Comparison of ENCODE assay signal across 8 mouse cellular contexts in genomic region chr6:127991509-127992176, GRCm38 (mm10).
DNase-seq lines count a peak whose midpoint lies in the region; ATAC-seq and TF ChIP-seq lines count a peak whose summit lies in the region.

No protein-coding gene starts in this region.

- no peak for TF ChIP-seq POLR2A in spleen, adult 2 months (IDR thresholded peaks at IDR 0.05; ENCODE audit: low read depth, low read length)

- 44% methylated on average over 11 of the region's 11 CpGs for WGBS in spleen, adult 2 months
- 41% methylated on average over 11 of the region's 11 CpGs for WGBS in lung, postnatal 0 days
- 92% methylated on average over 11 of the region's 11 CpGs for WGBS in hindbrain, embryonic 12.5 days

- DNase-seq in spleen, adult 2 months (ENCODE audit: low read depth in 1 of 2, low spot score in 2 of 2): peak in 1 of 2 experiments; percentile 23
- DNase-seq in spleen, postnatal 14 days (ENCODE audit: low spot score in 2 of 2): no peak
- peak; percentile 66 to 71 for DNase-seq in heart, adult 9 months (ENCODE audit: low spot score in 2 of 2)
- DNase-seq in lung, postnatal 0 days (ENCODE audit: low spot score): peak; percentile 94
- DNase-seq in B cell, adult 2 months: no peak
- no peak for DNase-seq in left cerebral cortex, adult 9 months (ENCODE audit: low spot score in 2 of 2)
- DNase-seq in left cerebral cortex, postnatal 36 days (ENCODE audit: low spot score in 2 of 2): no peak

- no peak overlapping the region for H3K9ac ChIP-seq in lung, postnatal 0 days (replicated peaks; ENCODE audit: low read depth)
- no peak overlapping the region for H3K9ac ChIP-seq in hindbrain, embryonic 12.5 days

- no peak overlapping the region for H3K4me3 ChIP-seq in spleen, adult 2 months (ENCODE audit: extremely low read depth, insufficient read depth, insufficient read length)
- no peak overlapping the region for H3K4me3 ChIP-seq in lung, postnatal 0 days (ENCODE audit: low read depth, low read length)
- H3K4me3 ChIP-seq in hindbrain, embryonic 12.5 days: no peak overlapping the region

- H3K4me1 ChIP-seq in spleen, adult 2 months (ENCODE audit: control insufficient read depth, insufficient read depth, insufficient read length): peaks cover 10% of the 10 kb centered on the region; the same call in 1 of the 2 replicates
- peaks cover 25% of the 10 kb centered on the region; the same call in 1 of the 2 replicates for H3K4me1 ChIP-seq in lung, postnatal 0 days (ENCODE audit: insufficient read depth, low read depth, low read length)
- H3K4me1 ChIP-seq in hindbrain, embryonic 12.5 days: peaks cover 12% of the 10 kb centered on the region; the same call in 1 of the 2 replicates

- peak overlapping the region; percentile 55 for H3K27ac ChIP-seq in spleen, adult 2 months (ENCODE audit: insufficient read depth, low read length)
- 0 out of 2 replicates have a peak overlapping the region, but pooled peaks have one; percentile 47 for H3K27ac ChIP-seq in lung, postnatal 0 days (ENCODE audit: low read length)
- H3K27ac ChIP-seq in hindbrain, embryonic 12.5 days: no peak overlapping the region

- no peak for TF ChIP-seq CTCF in spleen, adult 2 months (IDR thresholded peaks at IDR 0.05; ENCODE audit: extremely low read depth, insufficient read depth, insufficient read length, insufficient replicate concordance)
- no peak for TF ChIP-seq CTCF in lung, postnatal 0 days (IDR thresholded peaks at IDR 0.05)

- intact Hi-C loops in left cerebral cortex, postnatal 36 days (cut with DNase I): no loop called here

- TF ChIP-seq EP300 in lung, postnatal 0 days (IDR thresholded peaks at IDR 0.05): peak; percentile 83

- H3K9me3 ChIP-seq in lung, postnatal 0 days (ENCODE audit: low read length): no peaks in the 10 kb centered on the region
- H3K9me3 ChIP-seq in hindbrain, embryonic 12.5 days (replicated peaks): no peaks in the 10 kb centered on the region

- H3K36me3 ChIP-seq in spleen, adult 2 months (ENCODE audit: control insufficient read depth, insufficient read depth, low read length): no peaks in the 10 kb centered on the region
- no peaks in the 10 kb centered on the region for H3K36me3 ChIP-seq in lung, postnatal 0 days (ENCODE audit: insufficient read depth, low read length)
- no peaks in the 10 kb centered on the region for H3K36me3 ChIP-seq in hindbrain, embryonic 12.5 days

- no peak overlapping the region for H3K4me2 ChIP-seq in lung, postnatal 0 days (replicated peaks; ENCODE audit: low read depth, low read length)
- H3K4me2 ChIP-seq in hindbrain, embryonic 12.5 days (replicated peaks): no peak overlapping the region

- peak; percentile 90 for ATAC-seq in lung, postnatal 0 days
- ATAC-seq in hindbrain, embryonic 12.5 days (ENCODE audit: low FRiP score): no peak

- no peaks in the 10 kb centered on the region for H3K27me3 ChIP-seq in spleen, adult 2 months (ENCODE audit: control insufficient read depth, insufficient read depth, low read length)
- H3K27me3 ChIP-seq in lung, postnatal 0 days (replicated peaks; ENCODE audit: insufficient read depth, low read length): no peaks in the 10 kb centered on the region
- H3K27me3 ChIP-seq in hindbrain, embryonic 12.5 days: no peaks in the 10 kb centered on the region

Comparison
In these comparisons a context has a peak if more than half of its experiments do, and no peak if none do; other contexts are left out.
1. DNase-seq: peak in heart, adult 9 months (2 of 2) and lung, postnatal 0 days (single experiment); none in spleen, postnatal 14 days (0 of 2), B cell, adult 2 months (0 of 2), left cerebral cortex, adult 9 months (0 of 2) and left cerebral cortex, postnatal 36 days (0 of 2).